Mouse (Mus musculus) hindbrain, embryonic 13.5 days (tissue): ENCODE results near the gene Pigz. TPM values are rescaled to one million over a fixed set of nuclear protein-coding genes. Genes with fewer than 3 reads are reported as not detected.

Experiments
- ATAC-seq: fragments of 200-750 bp; cut with Nextera tagmentation; 2 replicates; pipeline ENCODE4 v1.8.0; 2017; ENCODE audit warnings: moderate TSS enrichment; ENCODE audit not compliant: low FRiP score
- H3K27ac ChIP-seq: fragments of 300-500 bp; sonication (generic); 2 replicates; pipeline ENCODE4 v1.5.1; 2015; ENCODE audit warnings: inconsistent platforms, mild to moderate bottlenecking, moderate library complexity
- H3K27me3 ChIP-seq: fragments of 300-500 bp; sonication (generic); 2 replicates; pipeline ENCODE4 v1.6.1; 2015; ENCODE audit warnings: mild to moderate bottlenecking, inconsistent platforms
- H3K36me3 ChIP-seq: fragments of 300-500 bp; sonication (generic); 2 replicates; pipeline ENCODE4 v1.6.1; 2015; ENCODE audit warnings: mild to moderate bottlenecking, inconsistent platforms
- H3K4me1 ChIP-seq: fragments of 300-500 bp; sonication (generic); replicated peaks from 2 replicates; pipeline ENCODE4 v1.6.1; 2015; ENCODE audit warnings: inconsistent platforms
- H3K4me2 ChIP-seq: fragments of 300-500 bp; sonication (generic); 2 replicates; pipeline ENCODE4 v1.6.1; 2015; ENCODE audit warnings: inconsistent platforms, mild to moderate bottlenecking, moderate library complexity
- H3K4me3 ChIP-seq: fragments of 300-500 bp; sonication (generic); 2 replicates; pipeline ENCODE4 v1.5.1; 2015; ENCODE audit warnings: mild to moderate bottlenecking, inconsistent platforms
- H3K9ac ChIP-seq: fragments of 300-500 bp; sonication (generic); 2 replicates; pipeline ENCODE4 v1.6.1; 2015; ENCODE audit warnings: mild to moderate bottlenecking, inconsistent platforms
- H3K9me3 ChIP-seq: fragments of 300-500 bp; sonication (generic); 2 replicates; pipeline ENCODE4 v1.6.1; 2016; ENCODE audit warnings: inconsistent platforms
- WGBS: fragments of 180-500 bp; shearing (Covaris S2); methylation state at CpG from one replicate; pipeline ENCODE4 v1.1.7; 2015; 5-methylcytosine and 5-hydroxymethylcytosine counted together
- polyA plus RNA-seq: library from polyadenylated mRNA; unstranded; fragments of >200 nt; fragmentation: Nextera tagmentation; extraction: Ambion mirVana; gene quantifications from 2 replicates; pipeline ENCODE4 v1.2.1, GENCODE M21; 2015

The Pigz gene
- polyA plus RNA-seq: 2.3 and 3.4 TPM in 2 replicates

- peak within 1 kb of the TSS; percentile 98 for H3K27ac ChIP-seq
- peak within 1 kb of the TSS; percentile 80 for H3K4me2 ChIP-seq
- H3K9ac ChIP-seq: peak within 1 kb of the TSS; percentile 80
- H3K4me1 ChIP-seq: peaks cover 39% of the 10 kb centered on the region
- no peaks in the 10 kb centered on the region for H3K36me3 ChIP-seq
- 3% methylated on average over 42 of the region's 42 CpGs for WGBS
- peak; percentile 33; the same call in 1 of the 2 replicates for ATAC-seq
- H3K4me3 ChIP-seq: peak within 1 kb of the TSS; percentile 45
- peaks cover 17% of the 10 kb centered on the region; the same call in 1 of the 2 replicates for H3K27me3 ChIP-seq
- no peaks in the 10 kb centered on the region for H3K9me3 ChIP-seq
These were observed at the start of gene Pigz for GRCm38 (mm10) chr16:31933751-31934549. Pigz (plus strand) TSS chr16:31933851.

DNA sequence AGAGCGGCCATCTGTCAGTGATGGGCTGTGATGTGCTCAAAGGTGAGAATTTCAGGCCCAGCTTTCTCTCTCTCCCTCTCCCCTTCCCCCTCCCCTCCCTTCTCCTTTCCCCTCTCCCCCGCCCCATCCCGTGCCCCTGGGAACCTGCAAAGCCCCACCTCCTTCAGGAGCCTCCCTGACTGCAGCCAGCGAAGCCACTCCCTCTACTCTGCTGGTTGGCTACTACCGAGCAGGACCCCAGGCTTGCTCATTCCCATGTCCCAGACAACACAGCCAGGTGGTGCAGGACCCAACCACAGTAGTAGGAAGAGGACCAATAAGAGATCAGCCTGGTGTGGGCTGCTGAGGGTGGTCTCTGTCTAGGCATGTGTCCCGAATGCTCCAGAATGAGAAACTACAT lies 49.7 kb upstream of the Pigz start:
- Histone ChIP-seq H3K4me2 (0 out of 2 replicates have a peak overlapping the region, but pooled peaks have one; percentile 10), H3K4me3 (no peak overlapping the region), H3K9me3 (no peaks in the 10 kb centered on the region), H3K36me3 (no peaks in the 10 kb centered on the region), H3K4me1 (peaks cover 17% of the 10 kb centered on the region), H3K9ac (no peak overlapping the region), H3K27me3 (0 out of 2 replicates have a peak, but pooled peaks cover 9% of the 10 kb centered on the region), H3K27ac (no peak overlapping the region)
- ATAC-seq: 0 out of 2 replicates have a peak, but pooled peaks have one; percentile 40
- WGBS: 17% methylated on average over 6 of the region's 6 CpGs

GRCm38 (mm10) chr16:31890907-31891306 lies 42.7 kb upstream of the Pigz start:
- Histone ChIP-seq H3K27ac (no peak overlapping the region), H3K9me3 (no peaks in the 10 kb centered on the region)
- WGBS: 48% methylated on average over 7 of the region's 7 CpGs

GRCm38 (mm10) chr16:31893396-31894141 lies 40.1 kb upstream of the Pigz start:
- H3K27ac ChIP-seq: no peak overlapping the region
- no peaks in the 10 kb centered on the region for H3K9me3 ChIP-seq
- no peak for ATAC-seq
- H3K4me1 ChIP-seq: peaks cover 19% of the 10 kb centered on the region
- WGBS: 62% methylated on average over 5 of the region's 5 CpGs
- no peak overlapping the region for H3K9ac ChIP-seq
- no peak overlapping the region for H3K4me3 ChIP-seq
- no peak overlapping the region for H3K4me2 ChIP-seq
- no peaks in the 10 kb centered on the region for H3K27me3 ChIP-seq
- H3K36me3 ChIP-seq: no peaks in the 10 kb centered on the region

More at GRCm38 (mm10) chr16:31890907-31891306, 42.7 kb upstream of the Pigz start:
- no peaks in the 10 kb centered on the region for H3K4me1 ChIP-seq
- H3K9ac ChIP-seq: no peak overlapping the region
- no peak overlapping the region for H3K4me3 ChIP-seq
- no peak for ATAC-seq
- no peaks in the 10 kb centered on the region for H3K36me3 ChIP-seq
- H3K27me3 ChIP-seq: no peaks in the 10 kb centered on the region
- no peak overlapping the region for H3K4me2 ChIP-seq

- H3K9ac ChIP-seq: peak overlapping the region; percentile 61
- no peaks in the 10 kb centered on the region for H3K27me3 ChIP-seq
- H3K36me3 ChIP-seq: no peaks in the 10 kb centered on the region
- H3K4me1 ChIP-seq: peaks cover 28% of the 10 kb centered on the region
- ATAC-seq: peak; percentile 56
- no peaks in the 10 kb centered on the region for H3K9me3 ChIP-seq
- WGBS: 13% methylated on average over 29 of the region's 29 CpGs
- H3K27ac ChIP-seq: peak overlapping the region; percentile 50; the same call in 1 of the 2 replicates
- H3K4me3 ChIP-seq: peak overlapping the region; percentile 31
- H3K4me2 ChIP-seq: peak overlapping the region; percentile 55
These were observed 36.5 kb upstream of the Pigz start for GRCm38 (mm10) chr16:31896971-31897774.

- peak overlapping the region; percentile 66 for H3K27ac ChIP-seq
- no peak overlapping the region for H3K9ac ChIP-seq
- no peaks in the 10 kb centered on the region for H3K36me3 ChIP-seq
- H3K4me3 ChIP-seq: no peak overlapping the region
- peaks cover 28% of the 10 kb centered on the region for H3K4me1 ChIP-seq
- H3K9me3 ChIP-seq: no peaks in the 10 kb centered on the region
- H3K27me3 ChIP-seq: no peaks in the 10 kb centered on the region
- peak; percentile 80 for ATAC-seq
- 69% methylated on average over 18 of the region's 18 CpGs for WGBS
- no peak overlapping the region for H3K4me2 ChIP-seq
These were observed 34.9 kb upstream of the Pigz start for GRCm38 (mm10) chr16:31898546-31899326.

- no peak for ATAC-seq
These were observed 31.8 kb upstream of the Pigz start for GRCm38 (mm10) chr16:31901886-31902285.

GRCm38 (mm10) chr16:31903239-31903638 lies 30.4 kb upstream of the Pigz start:
- H3K4me2 ChIP-seq: no peak overlapping the region
- no peak overlapping the region for H3K9ac ChIP-seq
- H3K4me1 ChIP-seq: peaks cover 29% of the 10 kb centered on the region
- no peak overlapping the region for H3K27ac ChIP-seq
- H3K27me3 ChIP-seq: 0 out of 2 replicates have a peak, but pooled peaks cover 4% of the 10 kb centered on the region
- no peaks in the 10 kb centered on the region for H3K9me3 ChIP-seq
- H3K36me3 ChIP-seq: no peaks in the 10 kb centered on the region
- ATAC-seq: no peak
- no peak overlapping the region for H3K4me3 ChIP-seq
- WGBS: 93% methylated on average over 8 of the region's 8 CpGs

More at GRCm38 (mm10) chr16:31901886-31902285, 31.8 kb upstream of the Pigz start:
- WGBS: 94% methylated on average over 1 of the region's 1 CpGs
- no peaks in the 10 kb centered on the region for H3K36me3 ChIP-seq
- no peaks in the 10 kb centered on the region for H3K9me3 ChIP-seq
- no peak overlapping the region for H3K4me3 ChIP-seq
- no peak overlapping the region for H3K4me2 ChIP-seq
- no peak overlapping the region for H3K9ac ChIP-seq
- H3K27ac ChIP-seq: no peak overlapping the region
- 0 out of 2 replicates have a peak, but pooled peaks cover 4% of the 10 kb centered on the region for H3K27me3 ChIP-seq
- peaks cover 41% of the 10 kb centered on the region for H3K4me1 ChIP-seq

DNA sequence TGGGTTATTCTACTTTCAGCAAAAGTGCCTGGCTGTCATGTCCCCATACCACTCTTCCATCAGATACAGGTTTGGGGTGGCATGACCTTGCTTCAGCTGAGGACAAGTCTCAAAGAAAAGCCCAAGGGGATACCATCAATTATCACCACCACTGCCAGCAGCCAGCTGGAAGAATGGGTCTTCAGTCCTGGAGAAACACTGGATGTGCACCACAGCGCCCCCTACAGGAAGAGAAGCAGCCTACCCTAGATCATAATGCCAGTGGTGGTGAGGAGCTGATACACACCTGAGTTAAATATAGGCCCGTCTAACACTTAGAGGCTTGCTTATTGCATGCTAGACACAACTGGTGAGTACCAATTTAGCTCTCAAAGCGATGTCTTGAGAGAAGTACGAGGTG lies 28.3 kb upstream of the Pigz start:
- Histone ChIP-seq H3K4me2 (no peak overlapping the region), H3K27me3 (0 out of 2 replicates have a peak, but pooled peaks cover 4% of the 10 kb centered on the region), H3K9me3 (no peaks in the 10 kb centered on the region), H3K27ac (no peak overlapping the region), H3K36me3 (no peaks in the 10 kb centered on the region), H3K9ac (no peak overlapping the region), H3K4me1 (peaks cover 17% of the 10 kb centered on the region), H3K4me3 (no peak overlapping the region)
- WGBS: 81% methylated on average over 4 of the region's 4 CpGs
- ATAC-seq: no peak

GRCm38 (mm10) chr16:31905891-31906825 lies 27.5 kb upstream of the Pigz start:
- Histone ChIP-seq H3K9ac (peak overlapping the region; percentile 19; the same call in 1 of the 2 replicates), H3K9me3 (no peaks in the 10 kb centered on the region), H3K36me3 (no peaks in the 10 kb centered on the region), H3K4me3 (no peak overlapping the region), H3K4me2 (peak overlapping the region; percentile 46), H3K27ac (peak overlapping the region; percentile 44; the same call in 1 of the 2 replicates), H3K27me3 (0 out of 2 replicates have a peak, but pooled peaks cover 4% of the 10 kb centered on the region), H3K4me1 (peaks cover 17% of the 10 kb centered on the region)
- peak; percentile 44; the same call in 1 of the 2 replicates for ATAC-seq
- 45% methylated on average over 20 of the region's 20 CpGs for WGBS
